11 mouse cellular contexts compared by ENCODE assay signal in the genomic region with DNA sequence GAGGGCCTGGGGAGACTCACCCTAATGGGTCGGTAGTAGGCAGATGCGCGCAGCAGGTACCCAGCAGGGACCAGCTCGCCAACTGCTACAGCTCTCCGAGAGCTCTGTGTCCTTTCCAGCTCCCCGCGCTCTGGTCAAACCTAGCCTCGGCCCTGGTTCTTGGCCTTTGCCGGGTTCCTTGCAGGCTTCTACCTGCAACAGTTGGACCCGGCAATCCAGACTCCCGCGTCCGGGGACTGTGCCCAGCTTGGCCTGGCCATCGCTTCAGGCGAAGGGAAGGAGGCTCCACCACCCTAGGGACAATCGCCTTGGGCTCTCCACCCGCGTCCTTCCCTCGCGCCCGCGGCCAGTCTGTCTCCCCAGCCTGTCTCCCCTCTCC. TPM values are rescaled to one million over a fixed set of nuclear protein-coding genes. Genes with fewer than 3 reads are reported as not detected.
DNase-seq lines count a peak whose midpoint lies in the region; ATAC-seq lines count a peak whose summit lies in the region.
"Had no signal": no experiment of that assay in that cellular context is flagged by ENCODE, and none has a peak within 500 bp of the region (broad histone marks: within the 10 kb centered on the region; RNA-seq: fewer than 3 reads in every experiment).

No protein-coding gene starts in this region.

- DNase-seq in heart, postnatal 4 days, result no peak
- peak; percentile 83 for DNase-seq in cerebellum, adult 11-12 months
- peak; percentile 89 for DNase-seq in midbrain, embryonic 11.5 days (ENCODE audit: low spot score, missing footprints)
- DNase-seq in left cerebral cortex, adult 18-20 months (ENCODE audit: low spot score in 2 of 2), result no peak
- DNase-seq in Muller cell, postnatal 12 days (ENCODE audit: inconsistent ontology term), result no peak
- no peak for DNase-seq in thymus, adult 18-20 months

- H3K36me3 ChIP-seq in heart, embryonic 15.5 days, result no peaks in the 10 kb centered on the region
- H3K36me3 ChIP-seq in forebrain, embryonic 16.5 days (ENCODE audit: control insufficient read depth, insufficient read depth), result peaks cover 5% of the 10 kb centered on the region
- H3K36me3 ChIP-seq in midbrain, embryonic 11.5 days (ENCODE audit: control insufficient read depth, insufficient read depth, low read length), result no peaks in the 10 kb centered on the region

- no peak overlapping the region for H3K27ac ChIP-seq in heart, embryonic 15.5 days
- H3K27ac ChIP-seq in forebrain, embryonic 16.5 days (ENCODE audit: low read length), result no peak overlapping the region
- H3K27ac ChIP-seq in midbrain, embryonic 11.5 days (ENCODE audit: low read depth, low read length), result no peak overlapping the region

- peak overlapping the region; percentile 37; the same call in 1 of the 2 replicates for H3K9ac ChIP-seq in heart, embryonic 15.5 days
- 0 out of 2 replicates have a peak overlapping the region, but pooled peaks have one; percentile 24 for H3K9ac ChIP-seq in forebrain, embryonic 16.5 days (replicated peaks; ENCODE audit: low read depth, low read length)
- no peak overlapping the region for H3K9ac ChIP-seq in midbrain, embryonic 11.5 days (ENCODE audit: low read length)

- H3K4me2 ChIP-seq in heart, embryonic 15.5 days, result peak overlapping the region; percentile 81
- peak overlapping the region; percentile 49 for H3K4me2 ChIP-seq in forebrain, embryonic 16.5 days (ENCODE audit: low read length)
- H3K4me2 ChIP-seq in midbrain, embryonic 11.5 days, result peak overlapping the region; percentile 46

- WGBS in heart, embryonic 15.5 days, result 1% methylated on average over 22 of the region's 22 CpGs
- WGBS in forebrain, embryonic 16.5 days, result 1% methylated on average over 22 of the region's 22 CpGs
- WGBS in midbrain, embryonic 11.5 days, result 4% methylated on average over 21 of the region's 22 CpGs

- H3K4me1 ChIP-seq in heart, embryonic 15.5 days (replicated peaks), result peaks cover 30% of the 10 kb centered on the region
- peaks cover 21% of the 10 kb centered on the region for H3K4me1 ChIP-seq in forebrain, embryonic 16.5 days (replicated peaks; ENCODE audit: control insufficient read depth, insufficient read depth, low read length)
- peaks cover 11% of the 10 kb centered on the region for H3K4me1 ChIP-seq in midbrain, embryonic 11.5 days (ENCODE audit: control insufficient read depth, insufficient read depth, low read length)

- peaks cover 87% of the 10 kb centered on the region for H3K27me3 ChIP-seq in heart, embryonic 15.5 days
- peaks cover 52% of the 10 kb centered on the region for H3K27me3 ChIP-seq in forebrain, embryonic 16.5 days (replicated peaks; ENCODE audit: control insufficient read depth, insufficient read depth, low read length)
- peaks cover 58% of the 10 kb centered on the region for H3K27me3 ChIP-seq in midbrain, embryonic 11.5 days (ENCODE audit: control insufficient read depth, insufficient read depth, low read length)

- H3K4me3 ChIP-seq in heart, embryonic 15.5 days, result peak overlapping the region; percentile 47
- H3K4me3 ChIP-seq in forebrain, embryonic 16.5 days (replicated peaks; ENCODE audit: low read length), result peak overlapping the region; percentile 30
- peak overlapping the region; percentile 24 for H3K4me3 ChIP-seq in midbrain, embryonic 11.5 days (ENCODE audit: low read depth, low read length)
- H3K4me3 ChIP-seq: erythroblast, embryonic 14.5 days had no signal

- no peak for ATAC-seq in heart, embryonic 15.5 days (replicated peaks; ENCODE audit: insufficient number of reproducible peaks, insufficient read depth, low FRiP score, low read depth)
- ATAC-seq in forebrain, embryonic 16.5 days, result no peak
- no peak for ATAC-seq in midbrain, embryonic 11.5 days (ENCODE audit: low FRiP score)

- no peaks in the 10 kb centered on the region for H3K9me3 ChIP-seq in heart, embryonic 15.5 days (replicated peaks)
- no peaks in the 10 kb centered on the region for H3K9me3 ChIP-seq in forebrain, embryonic 16.5 days (ENCODE audit: control insufficient read depth, low read length)
- no peaks in the 10 kb centered on the region for H3K9me3 ChIP-seq in midbrain, embryonic 11.5 days (ENCODE audit: control insufficient read depth, low read length)

RNA-seq across cellular contexts. Expression of a gene that starts 0.7 kb away (rescaled TPM):
- polyA plus RNA-seq in heart, embryonic 15.5 days (2015; fragmentation: Nextera tagmentation; extraction: Ambion mirVana), result 0.10 and 0.16 TPM in 2 replicates
- under 1 TPM; 0.12 to 0.18 TPM for total RNA-seq in heart, postnatal 4 days (2021)
- polyA plus RNA-seq in forebrain, embryonic 16.5 days (2015; fragmentation: Nextera tagmentation; extraction: Ambion mirVana), result 0.29 and 0.37 TPM in 2 replicates
- 0.04 and 0.18 TPM in 2 replicates for polyA plus RNA-seq in midbrain, embryonic 11.5 days (2014; fragmentation: Nextera tagmentation; extraction: Ambion mirVana)
- 10 to 100 TPM; 33.8 to 35.7 TPM for total RNA-seq in left cerebral cortex, adult 18-20 months (2021)
- polyA plus RNA-seq: G1E had no signal

RNA-seq across cellular contexts. Expression of a gene that starts 10.5 kb away (rescaled TPM):
- polyA plus RNA-seq in heart, embryonic 15.5 days (2015; fragmentation: Nextera tagmentation; extraction: Ambion mirVana), result 10.5 and 12.4 TPM in 2 replicates
- total RNA-seq in heart, postnatal 4 days (2021), result 1 to 10 TPM; 7.5 to 9.5 TPM
- polyA plus RNA-seq in forebrain, embryonic 16.5 days (2015; fragmentation: Nextera tagmentation; extraction: Ambion mirVana), result 23.2 and 26.9 TPM in 2 replicates
- 11.2 and 12.7 TPM in 2 replicates for polyA plus RNA-seq in midbrain, embryonic 11.5 days (2014; fragmentation: Nextera tagmentation; extraction: Ambion mirVana)
- 10 to 100 TPM; 13.1 to 18.1 TPM for total RNA-seq in left cerebral cortex, adult 18-20 months (2021)

RNA-seq across cellular contexts. Expression of a gene that starts 31.1 kb away (rescaled TPM):
- polyA plus RNA-seq in heart, embryonic 15.5 days (2015; fragmentation: Nextera tagmentation; extraction: Ambion mirVana), result 0.55 and 0.67 TPM in 2 replicates
- total RNA-seq in heart, postnatal 4 days (2021), result 1 to 10 TPM in 1 of 2 experiments, under 1 TPM in 1; 0.86 to 1.4 TPM
- 0.27 and 0.76 TPM in 2 replicates for polyA plus RNA-seq in forebrain, embryonic 16.5 days (2015; fragmentation: Nextera tagmentation; extraction: Ambion mirVana)
- polyA plus RNA-seq in midbrain, embryonic 11.5 days (2014; fragmentation: Nextera tagmentation; extraction: Ambion mirVana), result 0.23 and 0.28 TPM in 2 replicates
- total RNA-seq in left cerebral cortex, adult 18-20 months (2021), result 10 to 100 TPM; 14.6 to 15.5 TPM
- polyA plus RNA-seq: G1E had no signal

RNA-seq across cellular contexts. Expression of a gene that starts 40.6 kb away (rescaled TPM):
- polyA plus RNA-seq in heart, embryonic 15.5 days (2015; fragmentation: Nextera tagmentation; extraction: Ambion mirVana), result 0.08 TPM in 1 of 2 replicates, not detected in the other
- total RNA-seq in heart, postnatal 4 days (2021), result not detected
- polyA plus RNA-seq in forebrain, embryonic 16.5 days (2015; fragmentation: Nextera tagmentation; extraction: Ambion mirVana), result 0.24 TPM in 1 of 2 replicates, not detected in the other
- not detected in 2 replicates for polyA plus RNA-seq in midbrain, embryonic 11.5 days (2014; fragmentation: Nextera tagmentation; extraction: Ambion mirVana)
- total RNA-seq in left cerebral cortex, adult 18-20 months (2021), result 1 to 10 TPM in 1 of 2 experiments, under 1 TPM in 1; 0.74 to 2.1 TPM
- total RNA-seq: G1E; neutrophil, adult 5-6 weeks had no signal
- polyA plus RNA-seq: erythroblast, embryonic 14.5 days; G1E had no signal

RNA-seq across cellular contexts. Expression of a gene that starts 55.5 kb away (rescaled TPM):
- polyA plus RNA-seq in heart, embryonic 15.5 days (2015; fragmentation: Nextera tagmentation; extraction: Ambion mirVana), result 0.11 and 0.29 TPM in 2 replicates
- total RNA-seq in heart, postnatal 4 days (2021), result under 1 TPM; 0.09 to 0.12 TPM
- 0.10 TPM in 2 replicates for polyA plus RNA-seq in forebrain, embryonic 16.5 days (2015; fragmentation: Nextera tagmentation; extraction: Ambion mirVana)
- polyA plus RNA-seq in midbrain, embryonic 11.5 days (2014; fragmentation: Nextera tagmentation; extraction: Ambion mirVana), result 0.08 TPM in 1 of 2 replicates, not detected in the other
- total RNA-seq in left cerebral cortex, adult 18-20 months (2021), result under 1 TPM; 0.26 to 0.52 TPM
- total RNA-seq: neutrophil, adult 5-6 weeks had no signal
- polyA plus RNA-seq: erythroblast, embryonic 14.5 days; G1E had no signal

Comparison
In these comparisons a context has a peak if more than half of its experiments do, and no peak if none do; other contexts are left out.
1. DNase-seq: peak in cerebellum, adult 11-12 months (single experiment) and midbrain, embryonic 11.5 days (single experiment); none in heart, postnatal 4 days (single experiment), left cerebral cortex, adult 18-20 months (0 of 2), Muller cell, postnatal 12 days (single experiment) and thymus, adult 18-20 months (0 of 2).
2. Peak in every context shown above with its lines, with median percentiles within 50 percentile points of each other: H3K4me2 ChIP-seq and H3K4me3 ChIP-seq.